Mouse (Mus musculus): ENCODE measurements around the gene Gfy.
A peak's percentile ranks its signal among the peaks of the same experiment; 100 is the strongest.

Gene Gfy

DNA sequence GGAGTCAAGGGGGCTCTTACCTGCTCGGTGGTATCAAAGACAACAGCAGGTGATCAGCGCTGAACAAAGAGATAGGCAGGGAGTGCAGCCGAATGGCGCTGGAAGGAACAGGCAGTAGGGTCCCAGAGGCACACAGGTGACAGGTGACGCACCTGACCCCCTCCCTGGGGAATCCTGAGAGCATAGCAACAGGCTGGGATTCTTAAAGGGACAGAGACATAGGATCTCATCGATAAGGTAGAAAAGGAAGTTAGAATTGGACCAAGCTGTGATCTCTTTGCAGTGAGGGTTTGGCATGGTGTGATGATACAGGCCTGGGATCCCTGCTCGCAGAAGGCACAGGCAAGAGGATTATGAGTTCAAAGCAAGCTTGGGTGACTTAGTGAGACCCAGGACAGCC, at the start of gene Gfy:
Gene Gfy (minus strand): TSS at position 101 of the 400 bp plus-strand sequence.
- no peak for DNase-seq (ENCODE audit: low spot score)

DNA sequence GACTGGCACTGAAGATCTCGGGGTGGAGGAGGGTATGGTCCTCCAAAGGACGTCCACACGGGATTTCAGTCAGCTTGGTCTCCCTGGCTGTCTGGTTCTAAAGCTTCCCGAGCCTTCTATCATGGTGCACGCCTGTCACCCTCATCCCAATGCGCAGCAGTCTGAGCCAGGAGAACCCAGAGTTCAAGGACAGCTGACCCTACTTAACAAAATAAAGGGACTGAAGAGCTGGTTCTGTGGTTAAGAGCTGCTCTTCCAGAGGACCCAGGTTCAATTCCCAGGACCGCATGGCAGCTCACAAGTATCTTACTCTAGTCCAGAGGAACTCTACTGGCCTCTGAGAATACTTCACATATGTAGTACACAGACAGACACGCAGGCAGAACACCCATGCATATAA, 49.7 kb upstream of the Gfy start:
- no peak for DNase-seq (ENCODE audit: low spot score)

DNA sequence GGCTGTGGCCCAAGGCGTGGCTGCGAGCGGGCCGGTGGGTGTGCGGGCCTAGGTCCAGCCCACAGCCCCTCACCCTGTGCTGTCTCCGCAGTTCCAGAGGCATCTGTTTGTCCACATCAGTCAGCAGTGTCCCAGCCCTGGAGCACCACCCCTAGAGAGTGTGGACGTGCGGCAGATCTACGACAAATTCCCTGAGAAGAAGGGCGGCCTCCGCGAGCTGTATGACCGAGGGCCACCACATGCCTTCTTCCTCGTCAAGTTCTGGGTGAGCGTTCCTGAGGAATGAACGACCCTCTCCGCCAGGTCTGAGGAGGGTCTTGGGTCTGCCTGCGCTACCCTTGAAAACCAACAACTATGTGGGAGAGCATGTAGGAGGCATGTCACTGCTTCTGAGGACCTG, 49.2 kb upstream of the Gfy start:
- no peak for DNase-seq (ENCODE audit: low spot score)

- no peak for DNase-seq (ENCODE audit: low spot score)
Observed at GRCm38 (mm10) chr7:45226421-45226820, 47.1 kb upstream of the Gfy start.

GRCm38 (mm10) chr7:45224826-45225225, 45.5 kb upstream of the Gfy start:
- no peak for DNase-seq (ENCODE audit: low spot score)

DNA sequence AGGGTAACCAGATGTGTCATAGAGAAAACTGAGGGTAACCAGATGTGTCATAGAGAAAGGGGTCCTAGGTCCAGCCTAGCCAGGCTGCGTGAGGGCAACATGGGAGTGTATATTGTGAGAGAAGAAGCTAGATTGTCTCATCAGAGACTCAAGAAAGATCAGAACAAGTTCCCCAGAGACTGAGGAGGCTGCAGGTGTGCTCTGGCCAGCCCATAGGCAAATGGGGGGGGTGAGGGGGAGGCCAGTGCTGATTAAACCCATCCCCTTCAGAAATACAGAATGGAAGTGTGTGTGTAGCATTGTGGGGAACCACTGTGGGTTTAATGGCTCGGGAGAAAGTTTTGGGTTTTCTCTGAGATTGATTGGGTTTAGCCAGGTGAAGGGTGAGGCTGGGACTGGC, 42.3 kb upstream of the Gfy start:
- DNase-seq (ENCODE audit: low spot score) = no peak

DNA sequence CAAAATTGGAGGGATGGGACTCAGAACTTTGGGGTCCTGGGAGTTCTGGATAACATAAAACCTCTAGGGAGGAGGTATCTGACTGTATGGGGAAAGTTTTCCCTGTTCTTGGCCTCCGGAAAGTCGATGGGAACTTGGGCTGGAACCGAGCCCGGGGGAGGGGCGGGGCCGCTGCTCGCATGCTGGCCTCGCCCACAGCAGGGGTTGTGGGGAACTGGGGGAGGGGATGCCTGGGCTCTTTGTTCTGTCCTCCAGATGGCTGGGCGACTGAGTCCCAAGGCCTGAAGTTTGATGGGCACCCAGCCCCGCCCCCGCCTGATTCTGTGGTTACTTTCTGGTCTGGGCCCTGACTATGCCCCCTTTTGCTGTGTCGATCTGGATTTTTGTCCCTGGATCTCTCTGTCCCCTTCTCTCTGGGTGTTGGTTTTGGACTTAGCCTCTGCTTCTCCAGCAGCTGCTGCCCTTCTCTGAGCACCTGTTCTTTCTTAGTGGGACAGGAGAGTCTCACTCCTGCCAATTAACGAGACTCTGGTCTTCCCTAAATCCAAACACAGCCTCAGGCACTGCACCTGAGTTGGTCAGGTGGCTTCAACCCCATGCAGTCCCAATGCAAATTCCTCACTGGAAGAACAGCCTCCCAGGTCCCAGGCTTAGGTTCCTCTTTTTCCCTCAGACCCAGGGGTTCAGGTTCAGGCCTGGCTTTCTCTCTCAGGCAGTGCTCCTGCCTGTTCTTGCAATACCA, 37.2 kb upstream of the Gfy start:
- DNase-seq (ENCODE audit: low spot score) = peak; percentile 60

- peak; percentile 41 for DNase-seq (ENCODE audit: low spot score)
Observed at GRCm38 (mm10) chr7:45215673-45216441, 36.5 kb upstream of the Gfy start, which contains the start of gene Tead2. Gene Tead2 (plus strand): TSS chr7:45215753.

- no peak for DNase-seq (ENCODE audit: low spot score)
Observed at GRCm38 (mm10) chr7:45213708-45214107, 34.3 kb upstream of the Gfy start.

GRCm38 (mm10) chr7:45212356-45212755, 33.0 kb upstream of the Gfy start:
- DNase-seq (ENCODE audit: low spot score) = no peak

DNA sequence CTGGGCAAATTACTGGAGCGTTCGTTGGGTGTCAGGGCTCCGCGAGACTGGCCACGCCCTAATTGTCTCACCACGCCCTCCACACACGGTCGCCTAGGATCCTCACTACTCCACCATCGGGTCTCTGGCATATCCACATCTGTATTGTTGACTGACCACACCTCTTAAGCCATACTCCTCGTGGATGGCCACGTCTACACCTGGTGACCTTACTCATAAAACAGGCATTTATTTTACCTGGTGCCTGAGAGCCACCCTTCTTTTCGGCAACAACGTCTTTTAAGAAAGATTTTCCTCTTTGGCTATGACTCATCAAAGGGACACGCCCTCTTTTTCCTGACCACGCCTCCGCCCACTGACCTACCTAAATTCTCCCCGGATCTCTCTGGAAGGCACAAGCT, 32.5 kb upstream of the Gfy start, which contains the start of gene Dkkl1:
Gene Dkkl1 (minus strand): TSS at position 297 of the 401 bp plus-strand sequence.
- DNase-seq (ENCODE audit: low spot score) = no peak

- no peak for DNase-seq (ENCODE audit: low spot score)
Observed at GRCm38 (mm10) chr7:45211070-45211469, 31.7 kb upstream of the Gfy start.

- DNase-seq (ENCODE audit: low spot score) = no peak
Observed at GRCm38 (mm10) chr7:45208260-45208659, 28.9 kb upstream of the Gfy start.

- peak; percentile 91 for DNase-seq (ENCODE audit: low spot score)
Observed at GRCm38 (mm10) chr7:45204380-45205143, 25.2 kb upstream of the Gfy start, which contains the start of gene Ccdc155. Gene Ccdc155 (minus strand): TSS chr7:45204892.

DNA sequence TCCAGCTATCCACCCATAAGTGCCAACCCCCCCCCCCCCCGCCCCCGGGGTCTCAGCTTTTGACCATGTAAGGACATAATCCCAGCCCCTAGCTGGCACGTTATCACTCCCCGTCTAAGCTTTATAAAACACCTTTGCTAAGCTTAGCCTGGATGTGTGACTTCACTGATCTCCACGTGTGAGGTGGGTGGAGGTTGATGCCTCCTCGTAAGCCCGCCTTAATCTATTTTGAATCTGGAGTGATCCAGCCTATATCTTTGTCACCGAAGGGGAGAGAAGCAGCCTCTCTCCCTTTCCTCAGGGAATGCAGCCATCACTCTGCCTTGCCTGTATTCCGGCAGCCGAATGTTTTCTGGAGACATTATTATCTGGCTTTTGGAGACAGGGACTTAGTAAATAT, 23.3 kb upstream of the Gfy start:
- no peak for DNase-seq (ENCODE audit: low spot score)

DNA sequence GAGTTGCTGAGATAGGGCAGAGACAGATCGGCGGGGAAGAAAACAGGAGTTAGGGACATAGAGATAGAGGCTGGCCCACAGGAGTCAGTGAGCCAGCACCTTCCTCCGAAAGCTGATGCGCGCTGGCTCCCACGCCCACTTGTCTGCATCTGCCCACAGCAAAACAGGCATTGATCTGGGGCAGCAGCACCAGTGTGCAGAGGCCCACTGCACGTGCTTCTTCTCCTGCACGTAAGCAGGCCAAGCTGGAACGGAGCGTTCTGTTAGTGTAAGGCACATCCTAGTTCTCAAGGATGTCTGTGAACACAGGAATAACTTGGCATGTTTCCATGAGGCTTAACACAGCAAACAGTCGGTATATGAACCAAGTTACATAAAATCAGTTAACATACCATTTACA, 19.6 kb upstream of the Gfy start:
- DNase-seq (ENCODE audit: low spot score) = no peak

GRCm38 (mm10) chr7:45198435-45198834, 19.1 kb upstream of the Gfy start:
- peak; percentile 56 for DNase-seq (ENCODE audit: low spot score)

DNA sequence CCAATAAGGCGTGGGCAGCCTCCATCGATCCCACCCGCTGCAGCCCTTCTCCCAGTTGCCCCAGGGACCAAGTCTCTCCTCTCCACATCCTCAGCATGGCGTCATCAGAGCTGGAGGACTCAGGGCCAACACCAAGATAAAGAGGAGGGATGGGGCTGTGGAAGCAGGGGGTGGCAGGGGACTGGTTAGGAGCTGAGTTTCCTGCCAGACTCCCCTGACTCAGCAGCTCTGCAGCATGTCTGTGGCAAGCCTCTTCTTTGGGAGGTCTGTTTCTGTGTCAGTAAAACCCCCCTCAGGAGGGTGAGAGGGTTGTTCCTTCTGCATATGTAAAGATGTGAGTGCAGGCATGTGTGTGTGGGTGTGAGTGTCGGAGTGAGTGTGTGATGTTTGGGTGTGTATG, 17.6 kb upstream of the Gfy start:
- DNase-seq (ENCODE audit: low spot score) = no peak

GRCm38 (mm10) chr7:45196176-45196535, 16.8 kb upstream of the Gfy start:
- DNase-seq (ENCODE audit: low spot score) = no peak

DNA sequence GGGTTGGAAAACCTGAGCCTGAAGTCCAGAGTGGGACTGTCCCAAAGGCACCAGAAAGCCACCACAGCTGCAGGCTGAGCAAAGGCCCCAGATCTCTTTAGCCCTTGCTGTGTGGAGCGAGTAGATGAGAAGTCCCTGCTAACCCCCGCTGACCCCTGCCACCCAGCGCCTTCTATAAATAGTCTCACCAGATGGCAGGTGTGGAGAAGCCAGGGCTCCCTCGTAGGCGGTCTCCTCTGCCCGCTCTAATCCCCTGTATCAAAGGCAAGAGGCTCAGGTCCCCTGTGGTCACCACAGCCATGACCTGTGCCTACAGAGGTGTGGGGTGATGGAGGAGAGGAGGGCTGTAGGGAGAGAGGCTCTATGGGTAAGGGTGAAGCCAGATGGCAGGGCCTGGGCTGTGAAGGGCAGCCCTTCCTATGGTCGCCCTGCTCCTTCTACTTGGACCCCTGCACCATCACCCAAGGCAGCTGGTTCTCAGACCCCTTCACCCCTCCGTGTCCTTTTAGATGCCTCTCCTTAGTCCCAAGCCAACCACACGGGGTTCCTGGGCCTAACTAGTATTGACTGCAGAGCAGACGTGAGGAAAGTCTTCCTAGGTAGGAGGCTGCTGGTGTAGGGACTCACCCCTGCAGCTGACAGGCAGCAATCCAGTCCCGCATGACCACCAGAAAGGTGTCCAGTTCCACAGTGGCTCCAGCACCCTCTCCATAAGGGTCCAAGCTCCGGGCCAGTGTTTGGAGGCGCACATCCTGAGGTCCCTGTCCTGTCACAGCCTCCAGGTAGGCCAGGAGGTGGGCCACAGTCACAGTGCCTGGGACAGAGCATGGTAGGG, 16.2 kb upstream of the Gfy start:
- no peak for DNase-seq (ENCODE audit: low spot score)

- no peak for DNase-seq (ENCODE audit: low spot score)
Observed at GRCm38 (mm10) chr7:45193871-45194785, 14.8 kb upstream of the Gfy start.

Measured in ovary, adult 18-20 months (tissue).